Mouse (Mus musculus) CH12.LX (cell line): ENCODE data around the gene Ndufaf5. TPM values are rescaled to one million over a fixed set of nuclear protein-coding genes. Genes with fewer than 3 reads are reported as not detected.
"Not testable (repeated sequence)": the region's sequence is repeated elsewhere in the genome, so short reads cannot be mapped to it uniquely, and the experiment has no call there.

Experiments
- DNase-seq: peaks from one replicate; pipeline ENCODE4 v3.0.0-alpha.2; 2013; ENCODE audit errors: extremely low read depth
- H3K27ac ChIP-seq: 2 replicates; pipeline ENCODE4 v1.5.1; 2012; ENCODE audit warnings: low read depth, mild to moderate bottlenecking, control low read depth, moderate library complexity; ENCODE audit not compliant: insufficient read depth
- H3K27me3 ChIP-seq: replicated peaks from 2 replicates; pipeline ENCODE3; 2012; ENCODE audit warnings: inconsistent platforms
- H3K36me3 ChIP-seq, 2 experiments: replicated peaks in 1 of 2; 2 replicates each; pipeline versions ENCODE3 to v1.6.1; 2012; ENCODE audit warnings: inconsistent platforms in 1 of 2, low read length in 1 of 2, mild to moderate bottlenecking in 1 of 2, mixed read lengths in 1 of 2, moderate library complexity in 1 of 2; ENCODE audit not compliant: control insufficient read depth in 1 of 2, insufficient read depth in 1 of 2
- H3K4me1 ChIP-seq, 2 experiments: 2 replicates each; pipeline ENCODE4 v1.6.1; 2012; ENCODE audit warnings: inconsistent platforms in 1 of 2, moderate library complexity in 1 of 2; ENCODE audit not compliant: insufficient read depth in 2 of 2, control insufficient read depth in 1 of 2
- H3K4me2 ChIP-seq: 2 replicates; pipeline ENCODE4 v1.6.1; 2012; ENCODE audit warnings: low read depth, mild to moderate bottlenecking, control low read depth; ENCODE audit not compliant: poor library complexity, insufficient read depth, severe bottlenecking
- H3K4me3 ChIP-seq, 3 experiments: fragments of 150-350 bp in 1 of 3; sonication (generic) in 1 of 3; replicated peaks in 1 of 3; 2 replicates each; pipeline versions ENCODE3 to v1.5.1; 2011 to 2012; ENCODE audit warnings: low read depth in 2 of 3, low read length in 2 of 3, mild to moderate bottlenecking in 2 of 3, moderate library complexity in 2 of 3, control low read depth in 1 of 3, improper control_type of control experiment in 1 of 3, inconsistent platforms in 1 of 3, mixed read lengths in 1 of 3; ENCODE audit not compliant: poor library complexity in 1 of 3
- H3K79me2 ChIP-seq: replicated peaks from 2 replicates; pipeline ENCODE4 v1.6.1; 2012; ENCODE audit warnings: mild to moderate bottlenecking, moderate library complexity; ENCODE audit not compliant: control insufficient read depth, poor library complexity, insufficient read depth, severe bottlenecking; ENCODE audit errors: extremely low read depth
- H3K9ac ChIP-seq: 2 replicates; pipeline ENCODE4 v1.6.1; 2012; ENCODE audit warnings: low read depth, mild to moderate bottlenecking, control low read depth, moderate library complexity; ENCODE audit not compliant: insufficient read depth
- H3K9me3 ChIP-seq: replicated peaks from 2 replicates; pipeline ENCODE3; 2012; ENCODE audit warnings: low read length, inconsistent platforms, mixed read lengths
- BHLHE40 ChIP-seq: IDR thresholded peaks from 2 replicates; pipeline ENCODE4 v1.6.1; 2011; ENCODE audit warnings: mild to moderate bottlenecking, low read depth, low read length, improper control_type of control experiment
- CTCF ChIP-seq, 2 experiments: IDR thresholded peaks in 1 of 2; conservative IDR thresholded peaks in 1 of 2; 2 replicates each; pipeline ENCODE4 v1.5.1; 2011 to 2012; ENCODE audit warnings: low read depth in 2 of 2, low read length in 2 of 2, improper control_type of control experiment in 1 of 2, inconsistent platforms in 1 of 2, mild to moderate bottlenecking in 1 of 2, moderate library complexity in 1 of 2
- E2F4 ChIP-seq: IDR thresholded peaks from 2 replicates; pipeline ENCODE4 v1.6.1; 2011; ENCODE audit warnings: low read depth, low read length, improper control_type of control experiment; ENCODE audit not compliant: insufficient replicate concordance
- EP300 ChIP-seq: IDR thresholded peaks from 2 replicates; pipeline ENCODE4 v1.6.1; 2011; ENCODE audit warnings: low read length, improper control_type of control experiment
- MAX ChIP-seq: IDR thresholded peaks from 2 replicates; pipeline ENCODE4 v1.6.1; 2011; ENCODE audit warnings: low read length, improper control_type of control experiment
- MEF2A ChIP-seq: IDR thresholded peaks from 2 replicates; pipeline ENCODE4 v1.6.1; 2014; ENCODE audit warnings: low read depth, mild to moderate bottlenecking, inconsistent platforms, low read length, improper control_type of control experiment, borderline replicate concordance
- MXI1 ChIP-seq: IDR thresholded peaks from 2 replicates; pipeline ENCODE4 v1.6.1; 2011; ENCODE audit warnings: mild to moderate bottlenecking, low read depth, low read length, improper control_type of control experiment
- MYC ChIP-seq: IDR thresholded peaks from 2 replicates; pipeline ENCODE4 v1.6.1; 2011; ENCODE audit warnings: low read depth, mild to moderate bottlenecking, improper control_type of control experiment, low read length
- SIN3A ChIP-seq: IDR thresholded peaks from 2 replicates; pipeline ENCODE4 v1.6.1; 2012; ENCODE audit warnings: low read length, improper control_type of control experiment, inconsistent platforms
- UBTF ChIP-seq: IDR thresholded peaks from 2 replicates; pipeline ENCODE4 v1.6.1; 2012; ENCODE audit warnings: low read depth, mild to moderate bottlenecking, inconsistent platforms, low read length, improper control_type of control experiment, moderate library complexity
- ZNF384 ChIP-seq: IDR thresholded peaks from 2 replicates; pipeline ENCODE4 v1.6.1; 2012; ENCODE audit warnings: low read depth, low read length, improper control_type of control experiment, inconsistent platforms
- dilution Hi-C: fragments of 300-500 bp; cut with MboI; formaldehyde crosslinking; loops from 2 replicates; pipeline ENCODE4 v1.14.3; 2020; ENCODE audit warnings: low sequenced_read_pairs; ENCODE audit not compliant: extremely low pct_unique_long_range_greater_than_20kb, extremely low pct_ligation_motif_present
- in situ Hi-C: fragments of 300-500 bp; cut with MboI; formaldehyde crosslinking; loops from 3 replicates; pipeline ENCODE4 v1.14.3; 2019; ENCODE audit warnings: low sequenced_read_pairs, low pct_ligation_motif_present, low pct_unique_long_range_greater_than_20kb, mixed read lengths
- polyA plus RNA-seq: library from polyadenylated mRNA; unstranded; fragments of >175 nt; gene quantifications from 2 replicates; pipeline ENCODE4 v1.2.1, GENCODE M21; 2012; ENCODE audit warnings: low read depth; ENCODE audit not compliant: insufficient read length
- total RNA-seq, 2 experiments: library from RNA; depleted of rRNA; stranded (reverse); fragments of 300-350 nt in 1 of 2; fragments of >200 nt in 1 of 2; gene quantifications; 2 replicates each; pipeline ENCODE4 v1.2.3; 2012 to 2014

Gene Ndufaf5
- total and polyA plus RNA-seq, 3 experiments, result 19.3 to 39.5 (median 21.1) TPM

DNA sequence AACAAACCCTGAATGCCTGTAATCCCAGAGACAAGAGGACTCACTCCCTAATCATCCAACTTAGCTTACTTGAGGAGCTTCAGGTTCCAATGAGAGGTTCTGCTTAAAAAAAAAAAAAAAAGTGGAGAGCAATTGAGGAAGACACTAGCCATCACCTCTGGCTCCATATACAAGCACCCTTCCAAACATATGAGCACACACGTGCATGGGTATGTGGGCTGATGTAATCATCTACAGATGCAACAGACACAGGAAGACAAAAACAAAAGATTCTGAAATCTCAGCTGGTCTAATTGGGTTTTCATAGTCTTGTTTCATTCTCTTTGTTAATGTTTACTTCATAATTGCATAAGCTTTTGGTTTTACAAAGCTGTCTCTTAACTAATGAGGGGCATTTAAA, 1.4 kb upstream of the Ndufaf5 start:
- no peaks in the 10 kb centered on the region for H3K27me3 ChIP-seq
- TF ChIP-seq ZNF384, result 0 out of 2 replicates have a peak, but pooled peaks have one; percentile 10
- TF ChIP-seq MYC, result peak; percentile 77; the same call in 1 of the 2 replicates
- peak; percentile 49; the same call in 1 of the 2 replicates for TF ChIP-seq MXI1
- TF ChIP-seq E2F4, result no peak
- TF ChIP-seq MAX, result peak; percentile 72; the same call in 1 of the 2 replicates
- peak; percentile 62 for TF ChIP-seq BHLHE40
- in situ Hi-C loops, result no loop called here
- H3K9me3 ChIP-seq, result no peaks in the 10 kb centered on the region
- H3K4me3 ChIP-seq, result peak overlapping the region; percentile 50 to 100 (median 83)
- dilution Hi-C loops, result no loop called here
- H3K9ac ChIP-seq, result peak overlapping the region; percentile 90
- H3K79me2 ChIP-seq, result peaks cover 53% of the 10 kb centered on the region
- H3K36me3 ChIP-seq, result peaks cover 19 to 33% of the 10 kb centered on the region in 2 experiments
- H3K4me2 ChIP-seq, result peak overlapping the region; percentile 92
- peaks cover 5 to 49% of the 10 kb centered on the region in 2 experiments; a peak in 3 of 4 replicates for H3K4me1 ChIP-seq
- DNase-seq, result peak; percentile 21
- H3K27ac ChIP-seq, result no peak overlapping the region

DNA sequence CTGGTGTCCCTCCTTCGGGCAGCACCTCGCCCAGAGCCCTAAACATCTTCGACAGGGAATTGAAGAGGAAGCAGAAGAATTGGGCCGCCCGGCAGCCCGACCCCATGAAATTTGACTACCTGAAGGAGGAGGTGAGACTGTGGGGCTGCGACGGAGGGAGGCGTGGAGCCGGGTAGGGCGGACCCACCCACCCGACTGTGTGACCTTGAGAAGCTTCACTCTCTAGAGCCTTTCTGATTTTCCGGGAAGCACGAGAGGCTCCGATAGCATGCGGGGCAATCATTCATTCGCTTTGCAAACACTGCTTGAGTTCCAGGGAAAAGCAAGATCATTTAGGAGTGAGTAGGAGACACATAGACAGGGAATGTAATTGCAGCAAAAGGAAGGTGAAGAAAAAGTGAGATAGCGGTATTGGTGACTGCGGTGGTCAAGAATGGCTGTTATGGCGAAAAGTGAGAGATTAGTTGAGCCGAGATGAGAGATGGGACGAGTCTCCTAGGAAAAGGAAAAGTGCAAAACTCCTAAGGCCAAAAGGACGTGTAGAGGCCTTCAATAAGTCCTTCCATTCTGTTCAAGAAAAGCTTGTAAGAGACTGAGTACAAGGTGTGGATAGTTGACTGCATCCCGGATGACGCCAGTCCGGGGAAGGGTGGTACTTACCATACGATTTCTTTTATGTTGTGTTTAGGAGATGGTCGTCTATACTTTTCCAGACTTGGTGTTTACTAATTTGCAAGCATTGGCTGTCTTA, 529 bp downstream of the Ndufaf5 start:
- dilution Hi-C loops, result no loop called here
- in situ Hi-C loops, result no loop called here
- peak; percentile 68 for DNase-seq

GRCm38 (mm10) chr2:140185685-140186210, 15.3 kb downstream of the Ndufaf5 start:
- dilution Hi-C loops, H3K4me1 ChIP-seq, H3K9me3 ChIP-seq, H3K4me3 ChIP-seq, H3K4me2 ChIP-seq, H3K9ac ChIP-seq, H3K27ac ChIP-seq, H3K79me2 ChIP-seq, in situ Hi-C loops, DNase-seq, H3K27me3 ChIP-seq: not testable (repeated sequence)
- peaks cover 16 to 56% of the 10 kb centered on the region in 2 experiments for H3K36me3 ChIP-seq
- peak in 1 of 2 experiments; percentile 17; a peak in 2 of 4 replicates for TF ChIP-seq CTCF (conservative IDR thresholded peaks at IDR 0.05 in 1 of 2, IDR thresholded peaks at IDR 0.05 in 1 of 2; ENCODE audit: low read depth in 2 of 2, low read length in 2 of 2)

More for the DNA sequence above, 529 bp downstream of the Ndufaf5 start:
- peaks cover 42% of the 10 kb centered on the region for H3K79me2 ChIP-seq
- peaks cover 12 to 27% of the 10 kb centered on the region in 2 experiments for H3K36me3 ChIP-seq
- no peaks in the 10 kb centered on the region for H3K9me3 ChIP-seq
- no peaks in the 10 kb centered on the region for H3K27me3 ChIP-seq
- peak overlapping the region; percentile 90 for H3K4me2 ChIP-seq
- peak overlapping the region; percentile 83 to 100 (median 95) for H3K4me3 ChIP-seq
- peak overlapping the region; percentile 53 for H3K9ac ChIP-seq
- peaks cover 3 to 34% of the 10 kb centered on the region in 2 experiments; a peak in 3 of 4 replicates for H3K4me1 ChIP-seq
- peak; percentile 61; the same call in 1 of the 2 replicates for TF ChIP-seq SIN3A
- TF ChIP-seq UBTF, result no peak
- no peak for TF ChIP-seq MEF2A
- 0 out of 2 replicates have a peak, but pooled peaks have one; percentile 25 for TF ChIP-seq BHLHE40
- TF ChIP-seq EP300, result no peak
- TF ChIP-seq MXI1, result peak; percentile 40; the same call in 1 of the 2 replicates
- peak overlapping the region; percentile 62 for H3K27ac ChIP-seq
